ENCODE assay signal across 10 mouse cellular contexts in the genomic region with DNA sequence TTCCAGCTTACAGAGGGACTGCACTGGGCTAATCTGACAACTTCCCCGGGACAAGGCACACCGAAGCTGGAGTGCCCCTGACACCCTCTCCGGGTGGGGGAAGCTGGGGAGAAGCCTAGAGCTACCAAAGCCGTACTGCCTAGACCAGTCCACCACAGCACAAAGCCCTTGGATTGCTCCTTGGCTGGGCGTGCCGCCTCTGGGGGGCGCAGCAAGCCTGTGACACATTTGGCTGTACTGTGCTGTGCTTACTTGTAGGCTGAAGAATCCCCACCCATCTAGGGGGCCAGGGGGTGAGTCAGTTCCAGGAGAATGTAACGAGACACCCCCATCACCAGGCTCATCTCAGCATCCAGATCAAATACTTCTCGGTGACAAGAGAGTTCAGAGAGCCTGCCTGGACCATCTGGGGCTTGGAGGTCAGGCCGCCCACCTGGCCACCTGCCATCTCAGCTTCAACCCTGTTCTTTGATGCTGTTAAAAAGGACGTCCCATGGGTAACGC. TPM values are rescaled to one million over a fixed set of nuclear protein-coding genes. Genes with fewer than 3 reads are reported as not detected.
DNase-seq lines count a peak whose midpoint lies in the region; TF ChIP-seq lines count a peak whose summit lies in the region.
"Had no signal": no experiment of that assay in that cellular context is flagged by ENCODE, and none has a peak within 500 bp of the region (broad histone marks: within the 10 kb centered on the region; RNA-seq: fewer than 3 reads in every experiment).

No protein-coding gene starts in this region.

- H3K4me3 ChIP-seq in cerebellum, adult 2 months (replicated peaks; ENCODE audit: insufficient read depth, low read depth, low read length) = no peak overlapping the region
- no peak overlapping the region for H3K4me3 ChIP-seq in layer of hippocampus, adult 2 months
- no peak overlapping the region for H3K4me3 ChIP-seq in bone marrow, adult 2 months (replicated peaks; ENCODE audit: control insufficient read depth, low read depth, low read length)

- H3K4me1 ChIP-seq in cerebellum, adult 2 months (ENCODE audit: control insufficient read depth, insufficient read depth, low read length) = peaks cover 6% of the 10 kb centered on the region; the same call in 1 of the 2 replicates
- H3K4me1 ChIP-seq in bone marrow, adult 2 months (ENCODE audit: control insufficient read depth, insufficient read depth, low read length) = no peaks in the 10 kb centered on the region; the same call in 1 of the 2 replicates

- H3K27ac ChIP-seq in cerebellum, adult 2 months (ENCODE audit: insufficient read depth, low read length) = no peak overlapping the region
- H3K27ac ChIP-seq in layer of hippocampus, adult 2 months = no peak overlapping the region
- H3K27ac ChIP-seq in bone marrow, adult 2 months (ENCODE audit: control insufficient read depth, insufficient read depth, low read depth, low read length, poor library complexity) = no peak overlapping the region

- TF ChIP-seq CTCF in cerebellum, adult 2 months (IDR thresholded peaks at IDR 0.05; ENCODE audit: borderline replicate concordance, insufficient read depth, low read depth, low read length) = peak; percentile 42; the same call in 1 of the 2 replicates
- peak; percentile 48 for TF ChIP-seq CTCF in layer of hippocampus, adult 2 months (conservative IDR thresholded peaks at IDR 0.05)
- TF ChIP-seq CTCF in bone marrow, adult 2 months (IDR thresholded peaks at IDR 0.05; ENCODE audit: control insufficient read depth, insufficient read depth, low read length) = peak; percentile 55

- no peak for DNase-seq in cerebellum, adult 2 months
- no peak for DNase-seq in cerebellum, adult 11-12 months
- DNase-seq in layer of hippocampus, adult 2 months (ENCODE audit: low spot score in 2 of 2) = no peak
- no peak for DNase-seq in layer of hippocampus, postnatal 14 days (ENCODE audit: low spot score in 2 of 2)
- peak; percentile 45 for DNase-seq in lung, postnatal 10 days
- no peak for DNase-seq in cerebellum, adult 18-20 months
- DNase-seq in testis, postnatal 10 days (ENCODE audit: low spot score) = no peak
- DNase-seq: cerebellum, postnatal 14 days had no signal

- TF ChIP-seq POLR2A in cerebellum, adult 2 months (IDR thresholded peaks at IDR 0.05; ENCODE audit: borderline replicate concordance, insufficient read depth, low read length) = no peak
- TF ChIP-seq POLR2A in bone marrow, adult 2 months (IDR thresholded peaks at IDR 0.05; ENCODE audit: borderline replicate concordance, control insufficient read depth, low read depth, low read length) = 0 out of 2 replicates have a peak, but pooled peaks have one; percentile 14

- no peaks in the 10 kb centered on the region for H3K27me3 ChIP-seq in cerebellum, adult 2 months (ENCODE audit: control insufficient read depth, insufficient read depth, low read length)

- 58% methylated on average over 12 of the region's 12 CpGs for WGBS in cerebellum, adult 2 months
- 85% methylated on average over 12 of the region's 12 CpGs for WGBS in bone marrow, adult 2 months

RNA-seq across cellular contexts. Expression of a gene that starts 10.9 kb away (rescaled TPM):
- 11.7 and 13.3 TPM in 2 replicates for polyA plus RNA-seq in cerebellum, adult 2 months (2012; rRNA removed)
- total RNA-seq in layer of hippocampus, adult 2 months (2021) = 10 to 100 TPM; 12.3 to 12.4 TPM
- 10 to 100 TPM in 1 of 2 experiments, 1 to 10 TPM in 1; 9.4 to 12.5 TPM for total RNA-seq in layer of hippocampus, postnatal 14 days (2021)
- polyA plus RNA-seq in bone marrow, adult 2 months (2011; ENCODE audit: insufficient read depth, insufficient read length, low replicate concordance, missing spikeins) = 9.4 and 11.9 TPM in 2 replicates

RNA-seq across cellular contexts. Expression of a gene that starts 33.0 kb away (rescaled TPM):
- 0.19 and 0.20 TPM in 2 replicates for polyA plus RNA-seq in cerebellum, adult 2 months (2012; rRNA removed)
- under 1 TPM; 0.39 to 0.59 TPM for total RNA-seq in layer of hippocampus, adult 2 months (2021)
- total RNA-seq in layer of hippocampus, postnatal 14 days (2021) = under 1 TPM; 0.48 to 0.55 TPM
- 4.2 TPM in 2 replicates for polyA plus RNA-seq in bone marrow, adult 2 months (2011; ENCODE audit: insufficient read depth, insufficient read length, low replicate concordance, missing spikeins)
- polyA plus RNA-seq: C2C12 had no signal

RNA-seq across cellular contexts. Expression of a gene that starts 36.0 kb away (rescaled TPM):
- polyA plus RNA-seq in cerebellum, adult 2 months (2012; rRNA removed) = 93.5 and 94.2 TPM in 2 replicates
- 10 to 100 TPM; 37.3 to 38.6 TPM for total RNA-seq in layer of hippocampus, adult 2 months (2021)
- 10 to 100 TPM; 38.0 to 42.5 TPM for total RNA-seq in layer of hippocampus, postnatal 14 days (2021)
- 5.4 and 7.8 TPM in 2 replicates for polyA plus RNA-seq in bone marrow, adult 2 months (2011; ENCODE audit: insufficient read depth, insufficient read length, low replicate concordance, missing spikeins)

RNA-seq across cellular contexts. Expression of a gene that starts 48.4 kb away (rescaled TPM):
- 0.75 and 0.95 TPM in 2 replicates for polyA plus RNA-seq in cerebellum, adult 2 months (2012; rRNA removed)
- 1 to 10 TPM in 1 of 2 experiments, under 1 TPM in 1; 0.90 to 2.6 TPM for total RNA-seq in layer of hippocampus, adult 2 months (2021)
- 1 to 10 TPM in 1 of 2 experiments, under 1 TPM in 1; 0.74 to 2.0 TPM for total RNA-seq in layer of hippocampus, postnatal 14 days (2021)
- polyA plus RNA-seq in bone marrow, adult 2 months (2011; ENCODE audit: insufficient read depth, insufficient read length, low replicate concordance, missing spikeins) = 9.0 and 17.2 TPM in 2 replicates
